Mouse (Mus musculus) CH12.LX (cell line): ENCODE measurements at regions not wholly inside any gene's neighbourhood (a gene's known extent, or its start where the extent isn't known, plus 50 kb on each side); places are given as distances from the start of the nearest gene placed in this dataset.

Experiments
- DNase-seq: peaks from one replicate; pipeline ENCODE4 v3.0.0-alpha.2; 2013; ENCODE audit errors: extremely low read depth
- H3K27ac ChIP-seq: 2 replicates; pipeline ENCODE4 v1.5.1; 2012; ENCODE audit warnings: low read depth, mild to moderate bottlenecking, control low read depth, moderate library complexity; ENCODE audit not compliant: insufficient read depth
- H3K27me3 ChIP-seq: replicated peaks from 2 replicates; pipeline ENCODE3; 2012; ENCODE audit warnings: inconsistent platforms
- H3K36me3 ChIP-seq, 2 experiments: replicated peaks in 1 of 2; 2 replicates each; pipeline versions ENCODE3 to v1.6.1; 2012; ENCODE audit warnings: inconsistent platforms in 1 of 2, low read length in 1 of 2, mild to moderate bottlenecking in 1 of 2, mixed read lengths in 1 of 2, moderate library complexity in 1 of 2; ENCODE audit not compliant: control insufficient read depth in 1 of 2, insufficient read depth in 1 of 2
- H3K4me1 ChIP-seq, 2 experiments: 2 replicates each; pipeline ENCODE4 v1.6.1; 2012; ENCODE audit warnings: inconsistent platforms in 1 of 2, moderate library complexity in 1 of 2; ENCODE audit not compliant: insufficient read depth in 2 of 2, control insufficient read depth in 1 of 2
- H3K4me2 ChIP-seq: 2 replicates; pipeline ENCODE4 v1.6.1; 2012; ENCODE audit warnings: low read depth, mild to moderate bottlenecking, control low read depth; ENCODE audit not compliant: poor library complexity, insufficient read depth, severe bottlenecking
- H3K4me3 ChIP-seq, 3 experiments: fragments of 150-350 bp in 1 of 3; sonication (generic) in 1 of 3; replicated peaks in 1 of 3; 2 replicates each; pipeline versions ENCODE3 to v1.5.1; 2011 to 2012; ENCODE audit warnings: low read depth in 2 of 3, low read length in 2 of 3, mild to moderate bottlenecking in 2 of 3, moderate library complexity in 2 of 3, control low read depth in 1 of 3, improper control_type of control experiment in 1 of 3, inconsistent platforms in 1 of 3, mixed read lengths in 1 of 3; ENCODE audit not compliant: poor library complexity in 1 of 3
- H3K79me2 ChIP-seq: replicated peaks from 2 replicates; pipeline ENCODE4 v1.6.1; 2012; ENCODE audit warnings: mild to moderate bottlenecking, moderate library complexity; ENCODE audit not compliant: control insufficient read depth, poor library complexity, insufficient read depth, severe bottlenecking; ENCODE audit errors: extremely low read depth
- H3K9ac ChIP-seq: 2 replicates; pipeline ENCODE4 v1.6.1; 2012; ENCODE audit warnings: low read depth, mild to moderate bottlenecking, control low read depth, moderate library complexity; ENCODE audit not compliant: insufficient read depth
- H3K9me3 ChIP-seq: replicated peaks from 2 replicates; pipeline ENCODE3; 2012; ENCODE audit warnings: low read length, inconsistent platforms, mixed read lengths
- BHLHE40 ChIP-seq: IDR thresholded peaks from 2 replicates; pipeline ENCODE4 v1.6.1; 2011; ENCODE audit warnings: mild to moderate bottlenecking, low read depth, low read length, improper control_type of control experiment
- CHD1 ChIP-seq: IDR thresholded peaks from 2 replicates; pipeline ENCODE4 v1.6.1; 2012; ENCODE audit warnings: low read depth, low read length, improper control_type of control experiment, inconsistent platforms
- CTCF ChIP-seq, 2 experiments: IDR thresholded peaks in 1 of 2; conservative IDR thresholded peaks in 1 of 2; 2 replicates each; pipeline ENCODE4 v1.5.1; 2011 to 2012; ENCODE audit warnings: low read depth in 2 of 2, low read length in 2 of 2, improper control_type of control experiment in 1 of 2, inconsistent platforms in 1 of 2, mild to moderate bottlenecking in 1 of 2, moderate library complexity in 1 of 2
- ELF1 ChIP-seq: IDR thresholded peaks from 2 replicates; pipeline ENCODE4 v1.6.1; 2014; ENCODE audit warnings: low read depth, mild to moderate bottlenecking, inconsistent platforms, low read length, improper control_type of control experiment
- EP300 ChIP-seq: IDR thresholded peaks from 2 replicates; pipeline ENCODE4 v1.6.1; 2011; ENCODE audit warnings: low read length, improper control_type of control experiment
- IRF4 ChIP-seq: IDR thresholded peaks from 2 replicates; pipeline ENCODE4 v1.6.1; 2014; ENCODE audit warnings: low read depth, mild to moderate bottlenecking, inconsistent platforms, low read length, improper control_type of control experiment
- JUND ChIP-seq: conservative IDR thresholded peaks from 2 replicates; pipeline ENCODE4 v1.6.1; 2011; ENCODE audit warnings: low read depth, low read length, improper control_type of control experiment
- MAFK ChIP-seq: IDR thresholded peaks from 2 replicates; pipeline ENCODE4 v1.6.1; 2011; ENCODE audit warnings: low read length, improper control_type of control experiment; ENCODE audit not compliant: insufficient replicate concordance
- MAZ ChIP-seq: IDR thresholded peaks from 2 replicates; pipeline ENCODE4 v1.6.1; 2012; ENCODE audit warnings: low read depth, mild to moderate bottlenecking, inconsistent platforms, low read length, improper control_type of control experiment, moderate library complexity
- MEF2A ChIP-seq: IDR thresholded peaks from 2 replicates; pipeline ENCODE4 v1.6.1; 2014; ENCODE audit warnings: low read depth, mild to moderate bottlenecking, inconsistent platforms, low read length, improper control_type of control experiment, borderline replicate concordance
- MYC ChIP-seq: IDR thresholded peaks from 2 replicates; pipeline ENCODE4 v1.6.1; 2011; ENCODE audit warnings: low read depth, mild to moderate bottlenecking, improper control_type of control experiment, low read length
- NELFE ChIP-seq: IDR thresholded peaks from 2 replicates; pipeline ENCODE4 v1.6.1; 2011; ENCODE audit warnings: low read depth, low read length, improper control_type of control experiment
- PAX5 ChIP-seq: IDR thresholded peaks from 2 replicates; pipeline ENCODE4 v1.6.1; 2012; ENCODE audit warnings: low read length, inconsistent platforms, mixed read lengths
- RAD21 ChIP-seq: IDR thresholded peaks from 2 replicates; pipeline ENCODE4 v1.6.1; 2011; ENCODE audit warnings: low read depth, mild to moderate bottlenecking, low read length, improper control_type of control experiment, moderate library complexity
- RCOR1 ChIP-seq: conservative IDR thresholded peaks from 2 replicates; pipeline ENCODE4 v1.6.1; 2012; ENCODE audit warnings: low read depth, mild to moderate bottlenecking, inconsistent platforms, low read length, improper control_type of control experiment
- SMC3 ChIP-seq: IDR thresholded peaks from 2 replicates; pipeline ENCODE4 v1.6.1; 2011; ENCODE audit warnings: low read depth, low read length, improper control_type of control experiment
- TBP ChIP-seq: conservative IDR thresholded peaks from 2 replicates; pipeline ENCODE4 v1.6.1; 2011; ENCODE audit warnings: low read depth, low read length, improper control_type of control experiment
- TCF12 ChIP-seq: IDR thresholded peaks from 2 replicates; pipeline ENCODE4 v1.6.1; 2014; ENCODE audit warnings: low read depth, mild to moderate bottlenecking, inconsistent platforms, low read length, improper control_type of control experiment
- UBTF ChIP-seq: IDR thresholded peaks from 2 replicates; pipeline ENCODE4 v1.6.1; 2012; ENCODE audit warnings: low read depth, mild to moderate bottlenecking, inconsistent platforms, low read length, improper control_type of control experiment, moderate library complexity
- USF1 ChIP-seq: IDR thresholded peaks from 2 replicates; pipeline ENCODE4 v1.6.1; 2014; ENCODE audit warnings: low read depth, mild to moderate bottlenecking, inconsistent platforms, low read length, improper control_type of control experiment
- USF2 ChIP-seq: conservative IDR thresholded peaks from 2 replicates; pipeline ENCODE4 v1.6.1; 2011; ENCODE audit warnings: low read depth, low read length, improper control_type of control experiment
- ZC3H11A ChIP-seq: IDR thresholded peaks from 2 replicates; pipeline ENCODE4 v1.6.1; 2012; ENCODE audit warnings: low read depth, mild to moderate bottlenecking, inconsistent platforms, low read length, improper control_type of control experiment
- ZKSCAN1 ChIP-seq: IDR thresholded peaks from 2 replicates; pipeline ENCODE4 v1.6.1; 2012; ENCODE audit warnings: low read depth, inconsistent platforms, low read length, improper control_type of control experiment, borderline replicate concordance
- ZMIZ1 ChIP-seq: IDR thresholded peaks from 2 replicates; pipeline ENCODE4 v1.6.1; 2012; ENCODE audit warnings: low read depth, mild to moderate bottlenecking, inconsistent platforms, low read length, improper control_type of control experiment
- ZNF384 ChIP-seq: IDR thresholded peaks from 2 replicates; pipeline ENCODE4 v1.6.1; 2012; ENCODE audit warnings: low read depth, low read length, improper control_type of control experiment, inconsistent platforms
- dilution Hi-C: fragments of 300-500 bp; cut with MboI; formaldehyde crosslinking; loops from 2 replicates; pipeline ENCODE4 v1.14.3; 2020; ENCODE audit warnings: low sequenced_read_pairs; ENCODE audit not compliant: extremely low pct_unique_long_range_greater_than_20kb, extremely low pct_ligation_motif_present
- in situ Hi-C: fragments of 300-500 bp; cut with MboI; formaldehyde crosslinking; loops from 3 replicates; pipeline ENCODE4 v1.14.3; 2019; ENCODE audit warnings: low sequenced_read_pairs, low pct_ligation_motif_present, low pct_unique_long_range_greater_than_20kb, mixed read lengths

DNA sequence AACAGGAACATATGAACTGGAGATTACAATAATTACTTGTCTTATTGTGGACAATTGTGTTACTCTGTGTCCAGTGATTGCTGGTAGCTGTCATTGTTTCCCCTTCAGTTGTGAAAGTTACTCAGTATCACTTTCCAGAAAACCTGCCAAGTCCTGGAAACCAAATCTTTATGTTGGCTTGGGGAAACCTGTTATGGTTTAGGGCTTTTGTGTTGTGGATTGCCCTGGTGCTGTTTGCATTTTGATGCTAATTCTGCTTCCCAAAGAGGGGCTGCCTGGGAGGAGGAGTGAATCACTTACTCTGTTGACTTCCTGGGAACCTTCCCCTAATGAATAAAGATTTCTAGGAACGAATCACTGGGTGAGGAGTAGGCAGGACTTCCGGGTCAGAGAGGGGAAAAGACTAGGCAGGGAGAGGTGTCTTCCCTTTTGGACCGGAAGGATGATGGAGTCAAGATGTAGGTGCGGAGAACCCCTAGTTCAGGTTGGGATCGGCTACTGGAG is 321.6 kb downstream of the Nedd1 start:
- no peak for TF ChIP-seq ZKSCAN1
- no peak for TF ChIP-seq RAD21
- no peak for TF ChIP-seq PAX5
- TF ChIP-seq MAZ, result no peak
- no peak for TF ChIP-seq MAFK
- TF ChIP-seq MYC, result no peak
- no peak for TF ChIP-seq ZNF384
- TF ChIP-seq UBTF, result no peak
- TF ChIP-seq SMC3, result no peak
- TF ChIP-seq ZMIZ1, result no peak
- TF ChIP-seq ELF1, result no peak
- TF ChIP-seq CTCF (conservative IDR thresholded peaks at IDR 0.05 in 1 of 2, IDR thresholded peaks at IDR 0.05 in 1 of 2; ENCODE audit: low read depth in 2 of 2, low read length in 2 of 2), result no peak
- TF ChIP-seq TBP, result no peak
- no peak for TF ChIP-seq MEF2A
- no peak for TF ChIP-seq RCOR1
- no peak for TF ChIP-seq EP300
- TF ChIP-seq IRF4, result no peak
- no peak for TF ChIP-seq JUND
- TF ChIP-seq NELFE, result no peak
- Histone ChIP-seq H3K9ac (no peak overlapping the region), H3K9me3 (peaks cover 1% of the 10 kb centered on the region), H3K27me3 (no peaks in the 10 kb centered on the region), H3K27ac (no peak overlapping the region), H3K4me3 (no peak overlapping the region), H3K4me1 (peaks cover 0 to 5% of the 10 kb centered on the region in 2 experiments; a peak in 1 of 4 replicates), H3K79me2 (no peaks in the 10 kb centered on the region), H3K36me3 (no peaks in the 10 kb centered on the region), H3K4me2 (no peak overlapping the region)
- in situ Hi-C loops, result no loop called here
- DNase-seq, result no peak
- dilution Hi-C loops, result no loop called here

DNA sequence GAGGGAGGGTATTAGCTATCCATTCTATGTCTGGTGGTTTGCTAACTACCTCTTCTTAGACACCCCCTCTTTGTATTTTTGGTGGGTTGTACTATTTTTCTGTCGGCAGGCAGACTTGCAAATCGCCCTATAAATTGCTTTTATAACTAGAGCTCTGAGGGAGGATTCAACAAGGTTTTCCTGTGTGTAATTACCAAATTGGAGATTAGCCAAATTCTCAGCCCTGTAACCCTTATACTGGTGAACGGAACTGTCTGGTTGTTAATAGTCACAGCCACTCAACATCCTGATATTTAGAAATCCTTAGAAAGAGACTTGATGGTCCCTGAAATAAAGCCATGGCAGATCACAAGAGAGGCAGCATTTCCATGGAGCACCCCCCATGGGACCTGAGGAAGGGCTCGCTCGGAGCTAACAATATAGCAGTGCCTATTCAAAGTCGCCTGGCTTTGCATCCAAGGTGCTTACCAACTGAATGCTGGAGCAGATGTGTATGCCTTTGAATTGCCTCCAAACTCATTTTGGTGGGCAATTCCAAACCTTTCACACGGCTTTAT is 333.0 kb downstream of the Nedd1 start:
- no peaks in the 10 kb centered on the region for H3K36me3 ChIP-seq

More for the DNA sequence above, 333.0 kb downstream of the Nedd1 start:
- in situ Hi-C loops, result no loop called here
- no peaks in the 10 kb centered on the region for H3K27me3 ChIP-seq
- dilution Hi-C loops, result no loop called here
- TF ChIP-seq USF2, result no peak
- TF ChIP-seq BHLHE40, result no peak
- TF ChIP-seq MEF2A, result no peak
- TF ChIP-seq USF1, result no peak
- no peak for TF ChIP-seq TCF12
- no peak for TF ChIP-seq ZC3H11A
- no peak for TF ChIP-seq RAD21
- TF ChIP-seq JUND, result no peak
- TF ChIP-seq CHD1, result no peak
- no peak for TF ChIP-seq ZNF384
- no peaks in the 10 kb centered on the region for H3K4me1 ChIP-seq
- no peak overlapping the region for H3K9ac ChIP-seq
- no peak overlapping the region for H3K4me2 ChIP-seq
- H3K9me3 ChIP-seq, result no peaks in the 10 kb centered on the region
- no peaks in the 10 kb centered on the region for H3K79me2 ChIP-seq
- H3K27ac ChIP-seq, result no peak overlapping the region
- no peak overlapping the region for H3K4me3 ChIP-seq
- no peak for DNase-seq
